Mouse (Mus musculus) mature B cell (primary cell): ENCODE results near the gene Angpt4.

Source experiments
- in situ Hi-C: fragments of 300-500 bp; cut with MboI; formaldehyde crosslinking; loops from 2 replicates; pipeline ENCODE4 v1.14.3; 2019

Gene Angpt4

DNA sequence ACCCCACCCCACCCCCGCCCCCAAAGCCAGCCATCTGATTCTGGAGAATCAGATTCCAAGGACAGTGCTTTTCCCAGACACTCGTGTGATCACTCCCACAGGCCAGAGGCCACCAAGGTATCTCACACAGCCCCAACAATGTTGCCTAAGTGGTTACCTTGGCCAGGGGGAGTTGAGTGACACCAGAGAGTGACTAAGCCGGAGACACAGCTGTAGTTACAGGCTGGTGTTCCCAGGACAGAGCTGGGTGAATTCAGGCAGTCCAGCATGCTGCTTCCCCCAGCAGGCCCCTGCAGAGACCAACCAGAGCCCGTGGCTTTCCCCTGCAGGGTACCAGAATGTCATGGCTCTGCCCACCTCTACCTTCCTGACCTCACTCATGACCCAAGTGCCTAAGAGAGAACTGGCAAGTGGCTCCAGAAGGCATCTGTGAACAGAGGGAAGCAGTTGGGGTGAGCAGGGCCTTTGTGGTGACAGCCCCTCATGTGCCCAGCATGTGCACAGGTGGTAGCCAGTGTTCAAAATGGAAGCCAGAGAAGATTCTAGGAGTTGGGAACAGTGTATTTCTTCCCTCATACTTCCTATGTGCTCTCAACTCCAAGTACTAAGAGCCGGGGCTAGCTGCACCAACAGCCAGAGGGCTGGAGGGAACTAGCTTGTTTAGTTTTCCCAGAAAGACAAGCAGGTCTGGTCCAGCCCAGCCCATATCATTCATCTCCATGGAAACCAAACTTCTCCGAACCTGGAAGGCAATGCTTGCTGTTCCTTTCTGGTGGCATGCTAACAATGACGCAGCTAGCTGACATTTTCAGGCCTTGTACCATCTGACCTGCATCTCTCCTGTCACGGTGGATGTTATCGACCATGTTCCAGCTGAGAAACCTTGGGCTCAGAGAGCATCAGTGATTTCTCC, 50.5 kb downstream of the Angpt4 start:
- in situ Hi-C loops: no loop called here

DNA sequence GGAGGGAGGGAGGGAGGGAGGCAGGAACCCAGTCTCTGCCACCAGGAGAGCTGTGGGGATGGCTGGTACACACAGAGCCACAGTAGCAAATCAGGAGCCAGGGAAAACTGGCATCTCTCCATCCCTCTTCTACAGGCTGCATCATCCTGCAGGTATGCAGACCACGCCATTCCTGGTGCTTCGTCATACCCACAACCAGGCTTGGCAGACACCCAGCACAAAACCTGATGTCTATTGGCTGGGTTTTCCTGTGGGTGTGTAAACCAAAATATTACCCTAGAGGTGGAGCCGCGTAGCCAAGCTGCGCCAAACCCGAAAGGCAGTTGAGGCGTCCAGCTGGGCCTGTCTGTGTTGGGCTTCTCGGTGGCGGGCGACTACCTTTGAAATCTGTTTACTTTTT, 51.5 kb downstream of the Angpt4 start:
- in situ Hi-C loops: no loop called here

DNA sequence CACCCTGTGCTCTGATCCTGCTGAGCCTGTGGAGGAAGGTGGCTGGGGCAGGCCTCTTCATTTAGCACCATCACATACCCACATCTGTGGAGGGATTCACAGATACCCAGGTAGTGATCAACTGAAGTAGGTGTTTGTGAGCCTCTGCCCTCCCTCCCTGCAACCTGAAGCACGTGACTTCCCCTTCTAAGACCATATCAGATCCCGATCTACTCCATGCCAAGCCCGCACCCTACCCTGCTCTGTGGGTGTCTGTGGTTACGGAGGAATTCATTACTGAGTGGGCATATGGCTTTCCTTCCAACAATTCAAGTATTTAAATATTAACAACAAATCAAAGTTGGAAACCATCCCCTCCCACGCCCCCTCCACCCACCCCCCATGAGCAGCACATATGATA, 52.3 kb downstream of the Angpt4 start:
- in situ Hi-C loops: no loop called here

DNA sequence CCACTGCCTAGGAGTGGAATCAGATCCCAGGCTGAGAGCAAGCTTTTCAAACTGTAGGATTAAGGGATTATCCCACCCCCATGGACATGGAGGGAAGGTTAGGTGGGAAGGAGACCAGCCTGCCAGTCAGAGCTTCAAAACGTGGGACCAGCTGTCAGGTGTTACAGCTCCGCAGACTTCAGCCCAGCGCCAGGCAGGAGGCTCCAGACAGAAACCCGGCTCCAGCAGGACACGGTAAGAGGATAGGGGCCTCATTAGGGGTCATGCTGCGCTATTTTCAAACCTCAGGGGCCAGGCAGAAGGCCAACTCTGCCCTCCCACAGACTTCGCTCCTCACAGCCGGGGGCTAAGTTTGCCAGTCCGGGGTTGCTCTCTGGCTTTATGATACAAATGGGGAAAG, 53.0 kb downstream of the Angpt4 start:
- in situ Hi-C loops: no loop called here

DNA sequence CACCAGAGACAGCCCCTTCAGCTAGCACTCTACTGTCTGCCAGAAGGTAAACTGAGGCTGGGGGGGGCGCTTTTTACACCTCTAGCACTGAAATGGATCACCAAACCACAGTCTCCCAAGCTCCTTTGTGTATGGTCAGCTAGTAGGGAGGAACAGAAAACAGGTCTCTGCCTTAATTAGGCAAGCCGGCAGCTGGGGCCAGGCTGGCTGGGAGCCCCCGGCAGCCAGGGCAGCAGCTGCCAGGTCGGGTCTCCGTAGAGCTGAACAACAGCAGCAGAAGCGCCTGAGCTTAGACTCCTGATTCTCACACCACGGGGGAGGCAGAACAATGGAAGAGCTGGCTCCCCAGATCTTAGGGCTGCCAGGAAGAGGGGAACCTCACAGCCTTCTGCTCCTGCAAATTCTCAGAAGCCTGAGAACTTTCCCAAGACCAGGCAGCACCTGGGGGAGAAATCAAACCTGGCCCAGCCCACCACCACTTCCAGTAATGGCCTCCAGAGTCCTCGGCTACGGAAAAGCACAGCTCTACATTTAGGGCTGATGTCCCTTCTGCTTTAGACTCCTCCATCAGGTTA, 56.3 kb downstream of the Angpt4 start:
- in situ Hi-C loops: no loop called here

DNA sequence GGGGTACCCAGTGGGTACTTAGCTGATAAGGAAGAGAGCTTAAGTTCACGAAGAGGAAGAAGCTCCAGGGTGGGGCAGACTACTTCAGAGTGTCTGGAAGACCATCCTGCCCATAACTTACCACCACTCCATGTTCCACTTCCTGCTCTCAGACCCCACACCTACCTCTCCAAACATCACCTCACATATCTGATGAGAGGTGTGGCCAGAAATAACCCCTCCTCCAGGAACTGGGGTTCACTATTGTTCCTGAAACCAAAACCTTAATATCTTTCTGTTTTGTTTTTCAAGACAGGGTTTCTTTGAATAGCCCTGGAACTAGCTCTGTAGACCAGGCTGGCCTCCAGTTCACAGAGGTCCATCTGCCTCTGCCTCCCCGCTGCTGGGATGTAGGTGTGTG, 56.8 kb downstream of the Angpt4 start:
- in situ Hi-C loops: no loop called here

DNA sequence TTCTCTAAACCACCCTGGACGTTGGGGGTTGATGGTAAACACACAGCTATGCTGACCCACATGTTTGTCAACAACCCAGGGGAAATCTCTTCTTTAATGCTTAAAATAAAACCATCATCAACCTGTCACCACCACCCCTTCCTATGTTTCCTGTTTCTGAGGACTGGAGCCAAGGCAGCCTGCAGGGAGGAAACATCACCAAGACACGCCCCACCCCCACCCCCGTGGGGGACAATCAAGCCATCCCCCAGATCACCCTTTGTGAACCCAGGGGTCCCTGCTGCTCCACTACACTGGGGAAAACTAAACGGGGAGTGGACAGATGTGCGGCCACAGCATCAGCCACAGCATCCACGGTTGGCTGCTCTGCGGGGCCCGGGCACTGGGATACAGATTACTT, 57.4 kb downstream of the Angpt4 start:
- in situ Hi-C loops: no loop called here

DNA sequence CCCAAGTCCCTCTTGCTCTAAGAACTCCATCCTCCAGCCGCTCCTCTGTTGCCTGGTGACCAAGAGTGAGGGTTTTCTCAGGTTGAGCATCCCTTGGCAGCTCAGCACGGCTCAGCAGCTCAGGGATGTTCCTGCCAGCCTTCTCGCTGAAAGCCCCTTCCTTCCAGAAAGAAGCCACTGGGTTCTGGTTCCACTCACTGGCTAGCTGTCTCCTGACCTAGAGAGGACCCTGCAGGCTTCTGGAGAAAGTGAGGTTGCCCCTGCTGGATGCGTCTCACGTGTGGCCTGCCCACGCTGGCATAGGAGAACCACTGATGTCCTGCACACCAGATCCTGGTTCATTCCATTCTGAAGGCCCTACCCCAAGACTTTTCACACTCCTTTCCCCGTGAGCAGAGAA, 58.0 kb downstream of the Angpt4 start:
- in situ Hi-C loops: no loop called here

DNA sequence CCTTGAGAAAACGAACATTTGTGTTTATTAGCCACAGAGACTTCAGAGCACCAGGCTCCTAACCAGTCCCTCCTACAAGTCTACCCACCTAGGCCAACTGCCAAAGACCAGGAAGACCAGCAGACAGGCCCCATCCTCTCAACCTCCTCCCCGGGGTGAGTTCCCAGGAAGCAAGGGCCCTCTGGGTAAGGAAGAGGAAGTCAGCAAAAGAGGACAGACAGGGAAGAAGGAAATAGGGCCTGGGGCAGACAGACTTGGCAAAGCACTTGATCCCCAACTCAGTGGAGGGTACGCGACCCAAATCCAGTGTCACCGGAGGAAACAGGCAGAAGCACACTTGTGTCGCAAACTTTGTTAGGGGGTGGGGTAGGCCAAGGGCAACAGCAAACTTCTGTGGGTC, 58.4 kb downstream of the Angpt4 start:
- in situ Hi-C loops: no loop called here

DNA sequence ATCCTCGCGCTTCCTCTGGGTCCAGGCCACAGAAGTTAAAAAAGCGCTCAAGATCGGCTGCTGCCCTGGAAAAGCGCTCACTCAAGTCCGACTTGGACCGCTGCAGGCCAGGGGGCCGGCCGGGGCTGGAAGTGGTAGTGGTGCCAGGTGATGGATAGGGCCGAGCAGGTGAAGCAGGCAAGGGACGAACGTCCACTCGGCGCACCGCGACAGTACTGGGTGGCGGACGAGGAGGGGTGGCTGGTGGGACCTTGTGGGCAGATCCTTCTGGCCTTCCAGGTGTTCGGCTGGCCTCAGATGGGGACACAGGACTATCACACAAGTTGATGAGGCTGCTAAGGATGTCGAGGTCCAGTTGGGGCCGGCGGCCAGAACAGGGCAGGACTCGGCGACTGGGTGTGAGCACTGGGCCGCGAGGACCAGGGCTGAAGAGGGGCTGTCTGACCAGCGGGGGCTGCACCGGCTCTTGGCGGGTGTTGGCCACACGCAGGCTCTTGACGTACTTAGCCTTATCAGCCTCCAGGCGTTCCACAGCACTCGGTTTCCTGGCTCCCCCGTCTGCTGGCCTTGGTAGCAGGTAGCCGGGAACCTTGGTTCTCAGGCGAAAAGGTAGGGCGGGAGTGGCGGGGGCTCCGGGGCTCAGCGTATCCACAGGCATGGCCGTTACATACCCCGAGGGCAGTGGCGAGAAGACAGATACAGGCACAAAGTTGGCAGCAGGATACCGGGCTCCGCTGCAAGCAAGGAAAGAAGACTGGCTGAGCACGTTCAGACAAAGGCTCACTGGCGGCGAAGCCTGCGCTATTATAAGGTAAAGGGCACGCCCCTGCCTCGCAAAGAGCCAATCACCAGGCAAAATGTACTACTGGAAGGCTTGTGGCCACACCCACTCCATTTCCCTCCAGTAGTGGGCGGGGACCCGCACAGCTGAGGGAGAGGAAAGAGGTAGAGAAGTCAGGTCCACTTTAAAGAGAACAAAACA, 59.5 kb downstream of the Angpt4 start:
- in situ Hi-C loops: no loop called here

DNA sequence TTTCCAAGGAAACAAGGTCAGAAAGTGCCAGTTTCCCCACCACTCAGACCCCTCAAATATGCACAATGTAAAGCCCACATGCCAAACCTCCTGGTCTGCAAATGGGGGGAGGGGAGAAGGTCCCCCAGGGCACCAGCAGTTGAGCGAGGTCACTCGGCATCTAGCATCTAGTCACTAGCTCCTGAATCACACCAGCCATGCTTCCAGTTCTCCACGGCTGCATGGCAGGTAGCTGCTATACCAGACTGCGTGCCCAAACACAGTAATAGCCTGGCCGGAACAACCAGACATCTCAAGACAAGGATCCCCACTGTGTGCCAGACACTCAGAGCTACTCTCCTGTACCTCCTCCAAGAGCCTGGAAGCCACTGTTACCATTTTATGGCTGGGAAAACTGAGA, 60.7 kb downstream of the Angpt4 start:
- in situ Hi-C loops: no loop called here

DNA sequence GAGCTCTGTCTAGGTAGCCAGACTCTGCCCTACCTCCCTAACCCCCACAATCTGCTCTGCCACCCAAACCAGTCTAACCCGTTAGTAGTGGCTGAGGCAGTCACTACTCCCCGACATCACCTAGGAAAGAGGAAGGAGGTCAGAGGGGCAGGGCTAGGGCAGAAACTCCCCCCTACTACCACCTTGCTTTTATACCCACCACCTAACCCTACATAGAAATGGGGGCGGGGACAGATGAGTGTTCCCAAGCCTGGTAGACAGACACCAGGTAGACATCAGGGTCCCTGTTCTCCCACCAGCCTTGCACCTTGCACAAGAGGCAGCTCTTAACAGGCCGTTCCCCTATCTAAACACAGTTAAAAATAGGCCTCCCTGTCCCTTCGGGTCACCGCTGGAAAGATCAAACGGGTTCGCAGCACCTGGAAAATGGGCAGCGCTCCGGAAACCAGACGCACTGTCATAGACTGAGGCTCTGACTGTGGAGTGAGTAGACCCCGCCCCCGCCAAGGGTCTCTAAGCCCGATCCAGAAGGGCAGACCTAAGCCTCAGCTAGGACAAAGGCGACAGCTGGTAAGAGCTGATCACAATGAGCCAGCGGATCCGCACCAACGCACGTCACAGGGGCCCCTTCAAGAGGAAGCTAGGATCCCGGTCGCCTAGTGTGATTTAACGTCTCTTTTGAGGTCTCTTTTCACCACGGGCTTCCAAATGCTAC, 62.0 kb downstream of the Angpt4 start:
- in situ Hi-C loops: no loop called here

DNA sequence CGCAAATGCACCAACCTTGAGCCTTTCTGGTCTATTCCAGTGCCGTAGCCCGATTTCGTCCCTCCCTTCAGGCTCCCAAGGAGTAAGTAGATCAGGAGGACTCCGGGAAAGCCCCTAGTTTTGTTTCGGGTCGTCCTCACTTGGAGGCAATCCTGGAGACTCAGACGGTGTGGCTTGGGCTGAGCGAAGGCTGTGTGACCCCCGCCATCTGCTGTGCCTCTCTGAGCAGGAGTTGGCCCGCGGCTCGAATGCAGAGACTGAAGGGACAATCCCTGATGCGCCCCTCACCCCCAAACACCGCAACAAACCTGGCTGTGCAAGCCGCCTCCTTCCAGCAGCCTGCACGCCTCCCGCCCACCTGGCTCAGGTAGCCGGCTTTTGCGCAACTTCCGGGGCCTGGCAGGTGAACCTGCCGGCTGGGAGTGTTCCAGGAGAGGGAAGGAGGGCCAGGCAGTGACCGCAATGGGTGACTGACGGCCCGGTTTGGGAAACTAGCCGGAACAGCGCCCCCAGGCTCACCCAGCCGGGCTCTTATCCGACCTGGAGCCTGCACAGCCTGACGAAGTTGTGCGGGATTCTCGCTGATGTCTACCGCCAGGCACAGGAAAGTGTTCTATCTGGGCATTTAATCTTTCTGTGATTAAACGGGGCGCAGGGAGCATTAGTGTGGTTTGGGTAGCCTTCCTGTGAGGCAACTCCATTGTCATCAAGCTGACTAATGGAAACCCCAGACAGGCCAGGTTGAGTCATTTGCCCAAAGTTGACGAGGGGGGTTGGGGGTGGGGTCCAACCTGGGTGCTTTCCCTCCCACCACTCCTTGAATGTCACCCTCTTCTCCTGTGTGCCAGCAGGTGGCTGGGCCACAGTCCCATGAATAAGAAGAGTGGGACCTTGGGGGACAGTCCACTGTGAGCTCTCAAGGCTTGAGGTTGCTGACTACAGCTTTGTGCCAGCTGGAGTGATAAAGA, 62.9 kb downstream of the Angpt4 start:
- in situ Hi-C loops: no loop called here

DNA sequence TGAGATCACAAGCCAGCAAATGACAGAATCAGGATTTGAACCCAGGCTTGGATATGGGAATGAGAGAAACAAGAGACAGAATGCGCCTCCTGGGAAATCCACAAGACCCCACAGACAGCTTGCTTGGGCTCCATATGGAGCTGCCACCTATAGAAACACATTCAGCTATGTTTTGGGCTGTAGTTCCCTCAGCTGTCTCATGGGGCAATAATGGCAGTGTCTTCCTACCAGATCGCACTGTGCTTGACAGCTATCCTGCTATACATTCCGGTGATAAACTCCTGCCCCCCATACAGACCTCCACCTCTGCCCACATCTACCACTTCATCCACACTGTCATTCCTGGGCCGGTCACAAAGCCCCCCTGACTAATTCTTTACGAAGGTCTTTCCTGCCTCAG, 64.3 kb downstream of the Angpt4 start:
- in situ Hi-C loops: no loop called here

DNA sequence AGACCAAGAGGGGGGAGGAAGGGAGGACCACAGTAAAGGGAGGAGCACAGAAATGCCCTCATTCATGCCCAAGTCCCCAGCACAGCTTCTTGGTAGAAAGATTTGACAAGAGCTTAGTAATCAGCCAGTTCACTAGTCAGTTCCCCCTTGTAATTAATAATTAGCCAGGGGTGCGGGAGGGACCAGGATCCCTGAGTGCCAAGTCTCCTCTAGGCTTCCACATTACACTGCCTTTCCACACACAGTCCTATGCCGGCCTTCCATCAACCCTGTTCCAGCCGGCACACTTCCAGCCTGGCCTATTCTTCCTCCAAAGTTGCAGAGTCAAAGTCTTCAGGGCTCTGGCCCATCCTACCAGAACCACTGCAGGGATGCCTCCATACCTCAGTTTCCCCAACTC, 65.1 kb downstream of the Angpt4 start:
- in situ Hi-C loops: no loop called here

DNA sequence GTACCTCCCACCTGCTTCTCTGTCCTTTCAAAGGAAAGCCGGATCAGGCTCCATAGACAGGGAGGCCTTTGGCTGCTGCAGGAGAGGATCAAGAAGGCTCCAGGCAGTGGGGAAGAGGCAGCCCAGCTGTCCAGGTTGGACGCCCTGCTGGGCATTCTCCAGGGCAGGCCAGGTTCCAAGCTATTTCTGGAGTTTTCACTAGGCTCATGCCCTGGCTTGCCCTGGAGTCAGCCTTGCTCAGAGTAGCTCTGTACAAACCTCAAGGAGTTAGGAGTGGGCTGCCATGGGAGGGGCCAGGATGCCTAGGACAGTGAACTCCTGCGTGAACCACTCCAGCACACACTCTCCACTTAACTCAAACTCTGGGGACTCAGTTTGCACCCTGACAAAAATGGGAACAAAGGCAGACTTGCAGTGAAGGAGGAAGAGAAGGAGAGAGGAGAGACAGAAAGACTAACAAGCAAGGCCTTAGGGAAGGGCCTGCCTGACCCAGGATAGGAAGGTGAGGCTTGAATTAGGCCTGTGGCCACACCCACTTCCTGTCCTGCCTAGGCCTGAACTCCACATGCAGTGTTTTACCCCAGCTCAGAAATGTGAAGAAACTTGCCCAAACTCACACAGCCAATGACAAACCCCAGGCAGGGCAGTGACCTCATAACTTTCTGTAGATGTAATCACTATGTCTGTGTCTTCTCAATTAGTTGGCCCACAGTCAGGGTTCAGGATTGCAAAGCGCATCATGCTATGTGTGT, 66.9 kb downstream of the Angpt4 start:
- in situ Hi-C loops: no loop called here

DNA sequence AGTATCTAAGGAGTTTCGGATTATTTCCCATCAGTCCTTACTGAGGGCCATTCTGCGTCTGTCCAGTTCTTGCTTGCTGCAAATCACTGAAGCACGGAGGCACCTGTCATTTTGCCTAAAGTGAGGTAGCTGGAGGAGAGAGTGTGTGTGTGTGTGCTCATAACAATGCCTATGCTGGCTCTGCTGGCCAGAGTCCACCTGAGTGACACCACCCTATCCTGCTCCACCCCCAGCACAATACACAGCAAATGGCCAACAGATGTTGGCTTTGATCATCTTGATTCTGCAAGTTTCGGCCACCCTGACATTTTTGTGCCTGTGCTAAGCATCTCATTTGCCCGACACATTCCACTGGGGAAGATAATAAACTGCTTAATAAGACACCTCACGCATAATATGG, 67.5 kb downstream of the Angpt4 start:
- in situ Hi-C loops: no loop called here

DNA sequence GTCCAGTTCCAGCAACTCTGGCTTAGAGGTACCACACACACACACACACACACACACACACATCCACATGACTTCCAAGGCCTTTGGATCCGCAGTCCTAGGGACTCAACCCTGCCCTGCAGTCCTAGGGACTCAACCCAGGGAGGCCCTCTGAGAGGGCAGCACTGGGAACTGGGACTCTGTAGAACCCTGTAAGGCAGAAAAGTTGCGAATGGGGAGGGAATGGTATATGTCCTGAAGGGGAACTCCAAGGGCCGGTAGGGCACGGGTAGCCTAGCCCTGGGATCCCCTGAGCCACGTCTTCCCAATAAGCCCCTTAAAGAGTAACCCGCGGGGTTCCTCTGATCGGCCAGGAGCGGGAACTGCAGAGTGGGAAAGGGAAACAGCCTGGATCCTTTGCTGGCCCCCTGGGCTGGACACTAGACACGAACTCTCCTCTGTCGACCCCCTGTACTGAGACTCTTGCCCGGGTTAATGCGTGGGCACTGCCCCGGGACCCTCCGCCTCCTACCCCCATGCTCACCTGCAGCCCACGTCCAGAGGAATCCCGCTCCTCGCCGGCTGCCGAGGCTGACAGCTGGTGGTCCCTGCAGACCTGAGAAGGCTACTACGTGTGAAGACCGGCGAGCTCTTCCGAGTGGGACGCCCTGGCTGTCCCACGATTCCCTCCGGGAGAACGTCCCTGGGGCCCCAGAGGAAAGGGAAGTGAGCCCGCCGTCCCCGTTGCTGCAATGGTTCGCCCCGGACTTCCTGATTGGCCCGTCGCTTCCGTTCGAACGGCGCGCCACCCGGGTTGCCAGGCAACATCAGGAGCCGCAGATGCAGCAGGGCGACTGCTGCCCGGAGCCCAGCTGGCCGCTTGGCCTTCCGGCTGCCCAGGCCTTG, 68.7 kb downstream of the Angpt4 start, which contains the start of gene Fam110a:
TSS of gene Fam110a (minus strand) at position 750 of the 885 bp plus-strand sequence.
- in situ Hi-C loops: no loop called here

DNA sequence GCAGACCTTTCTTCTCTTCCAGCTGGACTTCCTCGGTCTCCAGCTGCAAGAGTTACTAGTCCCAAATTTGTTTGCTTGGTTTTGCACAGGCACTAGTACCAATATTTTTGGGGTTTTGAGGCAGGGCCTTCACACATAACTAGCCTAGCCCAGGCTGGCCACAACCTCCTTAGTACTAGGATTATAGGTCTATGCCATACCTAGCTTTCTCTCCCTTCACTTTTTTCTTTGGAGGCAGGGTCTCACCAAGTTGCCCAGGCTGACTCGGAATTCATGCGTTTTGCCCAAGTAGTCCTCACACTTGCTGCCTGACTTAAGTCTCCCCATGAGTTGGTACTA, 69.3 kb downstream of the Angpt4 start:
- in situ Hi-C loops: no loop called here
